Mouse (Mus musculus) urinary bladder, postnatal 10 days (tissue): Measurements from ENCODE around the gene Esp1.
"Not testable (repeated sequence)": the region's sequence is repeated elsewhere in the genome, so short reads cannot be mapped to it uniquely, and the experiment has no call there.

Source experiments
- DNase-seq: peaks from one replicate; pipeline ENCODE4 v3.0.0; 2022; ENCODE audit warnings: low spot score

Gene Esp1

GRCm38 (mm10) chr17:40726820-40727219, at the start of gene Esp1:
Esp1 (plus strand) TSS chr17:40727120.
- DNase-seq = no peak

DNA sequence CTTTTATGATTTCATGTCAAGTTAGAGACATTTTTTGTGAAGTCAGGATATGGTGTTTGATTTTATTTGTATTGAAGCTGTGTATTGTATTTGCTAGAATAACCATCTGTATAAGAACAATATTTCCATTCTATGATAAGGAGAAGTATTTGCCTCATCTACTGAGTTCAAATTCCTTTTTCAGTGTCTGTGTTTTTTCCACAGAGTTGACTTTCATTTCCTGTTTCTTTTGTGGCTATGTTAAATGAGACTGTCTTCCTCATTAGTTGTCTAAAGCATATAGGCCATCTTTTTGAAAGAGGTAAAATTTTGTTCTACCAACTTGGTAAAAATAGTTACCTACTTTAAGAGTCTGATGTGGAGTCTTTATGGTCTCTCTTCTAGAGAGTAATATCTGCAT, 10.6 kb upstream of the Esp1 start:
- no peak for DNase-seq

DNA sequence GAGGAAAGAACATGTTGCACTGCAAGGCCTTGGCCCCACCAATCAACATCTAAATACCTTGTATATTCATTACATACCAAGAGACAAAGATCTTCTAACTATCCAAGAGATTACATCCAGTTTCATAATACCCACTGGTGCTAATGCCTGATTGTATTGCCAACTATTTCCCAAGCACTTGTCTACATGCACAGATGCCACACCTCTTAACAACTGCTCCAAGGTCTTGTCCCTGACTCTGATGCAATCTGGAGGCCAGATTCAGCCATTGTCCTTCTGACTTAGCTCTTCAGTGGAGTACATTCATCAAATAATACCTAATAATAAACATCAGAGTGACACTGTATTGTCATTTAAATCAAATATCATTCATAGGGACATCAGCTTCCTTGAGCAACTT, 9.9 kb upstream of the Esp1 start:
- DNase-seq = not testable (repeated sequence)

- no peak for DNase-seq
These were observed 4.4 kb downstream of the Esp1 start for GRCm38 (mm10) chr17:40731296-40731695.

DNA sequence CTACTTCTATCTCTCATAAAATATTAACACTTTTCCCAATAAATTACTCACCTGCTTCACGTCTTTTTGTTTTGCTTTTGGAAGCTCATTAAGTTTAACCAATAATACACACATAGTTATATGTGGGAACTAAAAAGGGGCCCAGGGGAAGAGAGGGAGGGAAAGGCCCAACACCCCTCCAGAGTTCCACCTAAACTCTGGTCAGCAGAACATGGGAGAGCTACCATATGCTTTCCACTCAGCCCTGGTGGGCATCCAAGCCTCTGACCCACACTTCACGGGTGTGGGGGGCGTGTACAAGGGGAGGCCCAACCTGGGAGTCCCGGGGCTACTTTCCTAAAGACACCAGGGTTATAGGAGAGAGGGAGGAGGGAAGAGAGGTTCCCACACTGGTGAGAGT, 4.8 kb downstream of the Esp1 start:
- no peak for DNase-seq

DNA sequence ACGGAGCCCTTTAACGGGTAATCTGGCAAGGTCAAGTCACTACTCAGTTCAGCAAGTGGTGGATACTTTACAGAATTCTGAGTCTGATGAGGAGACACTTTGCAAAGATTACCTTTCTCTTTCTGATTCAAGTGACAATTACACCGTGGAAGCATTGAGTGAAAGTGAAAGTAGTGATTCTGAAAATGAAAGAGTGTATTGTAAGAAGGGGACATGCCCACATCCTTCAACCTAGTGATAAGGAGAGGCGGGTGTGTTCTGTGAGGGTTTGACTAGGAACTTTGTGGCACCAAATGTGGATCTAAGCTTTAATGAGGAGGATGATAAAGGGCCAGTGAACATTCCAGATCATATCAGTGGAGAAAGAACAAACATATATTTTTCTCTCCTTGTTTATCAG, 36.7 kb downstream of the Esp1 start:
- no peak for DNase-seq

DNA sequence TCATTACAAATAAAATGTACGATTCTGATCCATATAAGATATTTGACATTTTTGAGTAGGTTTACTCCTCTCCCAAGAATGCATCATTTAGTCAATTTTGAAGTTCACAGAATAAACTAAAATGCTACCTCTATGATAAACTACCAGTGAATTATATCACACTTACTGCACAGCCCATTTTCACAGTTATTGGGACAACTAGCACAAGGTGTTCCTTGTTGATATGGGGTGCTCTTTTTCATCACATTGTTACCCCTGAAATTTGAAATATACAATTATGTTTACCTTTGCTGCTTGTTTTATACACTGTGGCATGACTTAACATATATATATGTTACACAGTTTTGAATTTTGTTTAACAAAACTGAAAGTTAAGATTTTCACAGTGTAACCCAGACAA, 40.2 kb downstream of the Esp1 start:
- DNase-seq = no peak
